Mouse (Mus musculus): ENCODE measurements around the gene Tmem63b. TPM values are rescaled to one million over a fixed set of nuclear protein-coding genes. Genes with fewer than 3 reads are reported as not detected.
A peak's percentile ranks its signal among the peaks of the same experiment; 100 is the strongest.

Tmem63b gene
- polyA plus RNA-seq, 1 experiment from 2014 or later: 34.2 TPM

DNA sequence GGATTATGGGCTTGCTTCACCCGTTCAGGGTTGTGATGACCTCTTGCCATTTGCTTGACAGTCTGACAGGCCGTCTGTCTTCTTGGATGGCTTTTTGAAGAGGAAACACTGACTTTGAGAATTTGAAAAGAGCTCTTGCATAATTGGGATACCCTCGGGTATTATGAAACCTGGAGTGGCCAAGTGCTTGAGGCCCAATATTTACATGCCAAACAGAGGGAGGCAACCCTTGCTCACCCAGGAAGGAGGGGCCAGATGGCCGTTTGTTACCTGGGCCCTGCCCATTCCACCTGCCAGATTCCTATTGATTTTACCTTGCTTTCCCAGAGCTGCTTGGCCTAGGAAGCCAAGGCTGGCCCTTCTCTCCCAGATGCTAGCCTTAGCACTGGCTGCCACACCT lies 15.5 kb upstream of the Tmem63b start:
- Histone ChIP-seq H3K9me3 (no peaks in the 10 kb centered on the region), H3K27me3 (replicated peaks) (no peaks in the 10 kb centered on the region), H3K4me3 (replicated peaks) (no peak overlapping the region), H3K36me3 (0 out of 2 replicates have a peak, but pooled peaks cover 10% of the 10 kb centered on the region), H3K27ac (no peak overlapping the region), H3K4me2 (replicated peaks) (no peak overlapping the region), H3K9ac (no peak overlapping the region), H3K4me1 (replicated peaks) (peaks cover 18% of the 10 kb centered on the region)
- 35% methylated on average over 4 of the region's 4 CpGs for WGBS
- peak; percentile 50 for ATAC-seq

DNA sequence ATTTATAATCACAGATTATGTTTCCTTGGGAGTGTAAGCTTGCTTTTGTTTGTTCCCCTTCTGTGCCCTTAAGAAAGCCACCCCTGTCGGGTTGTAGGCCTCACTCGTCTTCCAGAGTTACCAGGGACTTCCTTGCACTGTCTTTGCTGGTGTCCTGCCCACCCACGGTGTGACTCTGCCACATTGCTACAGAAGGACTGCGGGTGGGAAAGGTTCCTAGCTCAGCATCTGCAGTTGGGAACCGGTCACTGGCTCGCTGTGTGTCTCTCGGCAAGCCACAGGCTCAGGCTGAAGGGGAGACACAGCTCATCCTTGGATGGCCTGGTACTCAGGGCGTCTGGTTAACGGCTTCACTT lies 14.5 kb upstream of the Tmem63b start:
- peaks cover 18% of the 10 kb centered on the region for H3K4me1 ChIP-seq (replicated peaks)
- no peaks in the 10 kb centered on the region for H3K9me3 ChIP-seq
- H3K27ac ChIP-seq: no peak overlapping the region
- no peak overlapping the region for H3K9ac ChIP-seq
- H3K4me3 ChIP-seq (replicated peaks): no peak overlapping the region
- H3K4me2 ChIP-seq (replicated peaks): no peak overlapping the region
- H3K27me3 ChIP-seq (replicated peaks): no peaks in the 10 kb centered on the region
- 0 out of 2 replicates have a peak, but pooled peaks cover 10% of the 10 kb centered on the region for H3K36me3 ChIP-seq
- ATAC-seq: no peak
- 74% methylated on average over 9 of the region's 9 CpGs for WGBS

DNA sequence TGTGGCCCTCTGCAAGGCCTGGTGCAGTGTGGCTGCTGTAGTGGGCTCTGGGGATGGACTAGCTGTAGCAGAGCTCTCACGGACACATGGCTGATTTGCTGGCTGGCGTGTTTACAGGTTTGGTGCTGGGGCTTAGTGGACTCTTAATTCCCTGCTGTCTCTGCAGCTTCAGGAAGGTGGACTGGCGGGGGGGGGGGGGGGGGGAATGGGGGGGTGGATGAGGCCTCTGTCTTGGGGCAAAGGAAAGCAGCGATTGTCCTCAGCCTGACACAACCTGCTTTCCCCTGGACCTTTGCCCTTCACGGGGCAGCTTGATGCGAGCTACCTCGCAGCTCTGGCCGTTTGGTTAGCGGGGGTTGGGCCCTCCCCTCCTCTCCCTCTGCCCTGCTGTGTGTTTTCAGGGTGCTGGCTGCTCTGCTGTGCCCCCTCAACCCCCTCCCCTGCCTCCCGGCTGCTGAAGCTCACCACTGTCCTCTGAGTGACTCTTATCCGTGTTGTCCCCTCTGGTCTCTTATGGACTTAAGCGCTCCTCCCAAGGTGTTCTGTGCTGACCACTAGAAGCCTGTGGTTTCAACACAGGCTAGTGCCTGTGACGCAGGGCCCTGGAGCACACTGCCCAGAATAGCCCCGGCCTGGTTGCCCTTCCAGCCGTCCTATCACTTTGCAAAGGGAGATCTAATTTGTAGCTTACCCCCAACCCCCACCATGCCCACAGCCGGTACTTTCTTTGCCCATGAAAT lies 14.0 kb upstream of the Tmem63b start:
- Histone ChIP-seq H3K36me3 (0 out of 2 replicates have a peak, but pooled peaks cover 10% of the 10 kb centered on the region), H3K9me3 (no peaks in the 10 kb centered on the region), H3K4me2 (replicated peaks) (0 out of 2 replicates have a peak overlapping the region, but pooled peaks have one; percentile 1), H3K9ac (no peak overlapping the region), H3K4me3 (replicated peaks) (no peak overlapping the region), H3K27me3 (replicated peaks) (no peaks in the 10 kb centered on the region), H3K4me1 (replicated peaks) (peaks cover 18% of the 10 kb centered on the region), H3K27ac (0 out of 2 replicates have a peak overlapping the region, but pooled peaks have one; percentile 44)
- WGBS: 50% methylated on average over 9 of the region's 16 CpGs
- ATAC-seq: no peak

DNA sequence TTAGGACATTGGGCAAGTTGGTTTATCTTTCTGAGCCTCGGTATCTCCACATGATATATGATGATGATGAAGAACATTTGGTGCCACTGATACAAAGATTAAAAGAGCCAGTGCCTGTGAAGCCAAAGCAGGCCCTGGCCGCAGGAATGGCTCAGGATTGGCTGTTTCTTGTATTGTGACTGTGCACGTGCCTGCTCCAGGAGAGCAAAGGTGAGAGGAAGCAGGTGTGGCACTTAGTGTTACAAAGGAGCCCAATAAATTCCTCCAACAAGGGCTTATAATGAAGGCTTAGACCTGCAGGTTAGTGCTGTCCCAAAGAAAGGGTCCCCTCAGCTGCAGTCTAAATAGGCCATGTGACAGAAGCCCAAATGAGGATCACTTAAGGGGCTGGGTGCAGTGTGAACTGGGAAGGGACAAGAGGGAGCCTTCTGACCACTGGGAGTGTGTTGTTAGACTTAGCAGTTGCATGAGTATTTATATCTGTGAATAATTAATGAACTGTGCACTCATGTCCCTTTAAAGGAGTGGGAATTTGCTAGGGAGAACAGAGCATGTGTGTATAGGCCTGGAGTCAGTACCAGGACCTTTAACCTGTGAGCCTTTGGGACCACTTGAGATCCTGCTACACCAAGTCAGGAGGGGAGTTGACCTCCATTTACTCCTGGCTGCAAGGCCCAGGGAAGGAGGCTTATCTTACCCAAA lies 12.5 kb upstream of the Tmem63b start:
- Histone ChIP-seq H3K27ac (peak overlapping the region; percentile 69), H3K4me3 (replicated peaks) (no peak overlapping the region), H3K36me3 (0 out of 2 replicates have a peak, but pooled peaks cover 10% of the 10 kb centered on the region), H3K4me2 (replicated peaks) (0 out of 2 replicates have a peak overlapping the region, but pooled peaks have one; percentile 24), H3K9me3 (no peaks in the 10 kb centered on the region), H3K27me3 (replicated peaks) (no peaks in the 10 kb centered on the region), H3K9ac (no peak overlapping the region), H3K4me1 (replicated peaks) (peaks cover 24% of the 10 kb centered on the region)
- 64% methylated on average over 3 of the region's 3 CpGs for WGBS
- ATAC-seq: peak; percentile 76

DNA sequence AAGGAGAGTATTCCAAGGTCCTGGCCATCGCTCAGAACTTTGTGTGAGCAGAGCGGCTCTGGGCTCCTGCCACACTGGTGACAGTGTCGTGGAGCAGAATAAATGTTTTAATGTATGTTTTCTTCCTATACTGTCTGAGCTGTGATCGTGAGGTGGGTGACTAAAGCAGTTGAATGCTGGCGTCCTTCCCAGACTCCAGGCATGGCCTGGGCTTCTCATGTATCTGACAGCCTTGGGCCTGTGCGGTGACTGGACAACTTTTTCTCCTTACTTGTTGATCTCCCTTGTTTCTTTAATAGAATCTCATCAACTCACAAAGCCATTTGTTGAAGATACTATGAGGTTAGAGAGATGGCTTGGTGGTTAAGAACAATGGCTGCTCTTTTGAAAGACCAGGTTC lies 11.7 kb upstream of the Tmem63b start:
- Histone ChIP-seq H3K27me3 (replicated peaks) (no peaks in the 10 kb centered on the region), H3K9ac (no peak overlapping the region), H3K4me3 (replicated peaks) (no peak overlapping the region), H3K27ac (no peak overlapping the region), H3K36me3 (0 out of 2 replicates have a peak, but pooled peaks cover 10% of the 10 kb centered on the region), H3K9me3 (no peaks in the 10 kb centered on the region), H3K4me1 (replicated peaks) (peaks cover 32% of the 10 kb centered on the region), H3K4me2 (replicated peaks) (no peak overlapping the region)
- ATAC-seq: no peak
- 84% methylated on average over 6 of the region's 6 CpGs for WGBS

DNA sequence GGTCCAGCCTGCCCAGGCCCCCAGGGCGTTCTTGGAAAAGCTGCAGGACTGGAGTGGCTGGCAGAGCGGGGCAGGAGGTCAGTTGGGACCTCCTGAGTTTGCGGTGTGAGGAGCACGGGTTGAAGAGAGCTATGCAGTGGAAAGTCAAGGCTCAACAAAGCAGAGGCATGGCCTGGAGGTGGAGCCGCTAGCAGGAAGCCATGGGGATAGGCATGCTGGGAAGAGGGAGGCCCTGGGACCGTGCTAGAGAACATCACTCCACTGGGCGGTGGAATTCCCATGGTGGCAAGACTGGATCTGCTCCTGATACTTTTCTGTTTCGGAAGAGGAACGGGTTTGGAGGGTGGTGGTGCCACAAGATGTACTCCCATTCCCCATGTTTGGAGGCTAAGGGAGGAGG lies 10.3 kb upstream of the Tmem63b start:
- ATAC-seq: no peak
- peaks cover 35% of the 10 kb centered on the region for H3K4me1 ChIP-seq (replicated peaks)
- H3K9me3 ChIP-seq: no peaks in the 10 kb centered on the region
- 90% methylated on average over 9 of the region's 9 CpGs for WGBS
- H3K4me2 ChIP-seq (replicated peaks): no peak overlapping the region
- 0 out of 2 replicates have a peak, but pooled peaks cover 10% of the 10 kb centered on the region for H3K36me3 ChIP-seq
- no peak overlapping the region for H3K9ac ChIP-seq
- H3K4me3 ChIP-seq (replicated peaks): no peak overlapping the region
- no peak overlapping the region for H3K27ac ChIP-seq
- H3K27me3 ChIP-seq (replicated peaks): no peaks in the 10 kb centered on the region

DNA sequence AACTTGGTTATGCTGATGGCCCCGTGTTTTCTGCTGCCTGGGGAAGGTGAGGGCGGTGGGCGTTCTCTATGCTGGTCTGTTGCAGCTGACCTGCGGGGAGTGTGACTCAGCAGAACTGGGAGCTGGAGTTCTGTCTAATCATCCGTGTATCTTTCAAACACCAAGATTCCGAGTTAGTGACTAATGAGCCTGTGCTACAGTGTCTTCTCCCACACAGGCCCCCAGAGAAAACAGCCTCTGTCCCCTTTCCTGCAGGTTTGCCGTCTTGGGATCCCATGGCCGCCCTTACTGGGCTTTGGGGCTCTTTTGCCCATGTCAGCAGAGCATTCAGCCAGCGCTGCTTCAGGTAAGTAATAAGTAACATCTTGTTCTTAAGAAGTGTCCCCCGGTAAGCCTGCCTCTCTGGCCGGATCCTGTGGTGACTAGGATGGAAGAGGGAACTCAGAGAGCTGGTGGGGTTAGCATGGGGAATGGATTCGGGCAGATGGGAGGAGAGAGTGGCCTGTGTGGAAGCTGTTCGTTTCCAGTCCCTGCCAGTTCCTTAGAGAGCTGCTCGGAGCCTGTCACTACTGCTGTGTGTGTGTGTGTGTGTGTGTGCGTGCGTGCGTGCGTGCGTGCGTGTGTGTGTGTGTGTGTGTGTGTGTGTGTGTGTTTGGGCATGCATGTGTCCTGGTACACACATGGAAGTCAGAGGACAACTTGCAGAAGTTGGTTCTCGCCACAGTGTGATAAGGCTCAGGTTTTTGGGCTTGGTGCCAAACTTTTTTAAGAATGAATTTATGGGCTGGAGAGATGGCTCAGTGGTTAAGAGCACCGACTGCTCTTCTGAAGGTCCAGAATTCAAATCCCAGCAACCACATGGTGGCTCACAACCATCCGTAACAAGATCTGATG lies 8.8 kb upstream of the Tmem63b start:
- peaks cover 35% of the 10 kb centered on the region for H3K4me1 ChIP-seq (replicated peaks)
- no peak overlapping the region for H3K27ac ChIP-seq
- WGBS: 66% methylated on average over 23 of the region's 23 CpGs
- no peak for ATAC-seq
- H3K9ac ChIP-seq: no peak overlapping the region
- no peaks in the 10 kb centered on the region for H3K9me3 ChIP-seq
- H3K4me2 ChIP-seq (replicated peaks): no peak overlapping the region
- no peaks in the 10 kb centered on the region for H3K27me3 ChIP-seq (replicated peaks)
- no peak overlapping the region for H3K4me3 ChIP-seq (replicated peaks)
- 0 out of 2 replicates have a peak, but pooled peaks cover 10% of the 10 kb centered on the region for H3K36me3 ChIP-seq

DNA sequence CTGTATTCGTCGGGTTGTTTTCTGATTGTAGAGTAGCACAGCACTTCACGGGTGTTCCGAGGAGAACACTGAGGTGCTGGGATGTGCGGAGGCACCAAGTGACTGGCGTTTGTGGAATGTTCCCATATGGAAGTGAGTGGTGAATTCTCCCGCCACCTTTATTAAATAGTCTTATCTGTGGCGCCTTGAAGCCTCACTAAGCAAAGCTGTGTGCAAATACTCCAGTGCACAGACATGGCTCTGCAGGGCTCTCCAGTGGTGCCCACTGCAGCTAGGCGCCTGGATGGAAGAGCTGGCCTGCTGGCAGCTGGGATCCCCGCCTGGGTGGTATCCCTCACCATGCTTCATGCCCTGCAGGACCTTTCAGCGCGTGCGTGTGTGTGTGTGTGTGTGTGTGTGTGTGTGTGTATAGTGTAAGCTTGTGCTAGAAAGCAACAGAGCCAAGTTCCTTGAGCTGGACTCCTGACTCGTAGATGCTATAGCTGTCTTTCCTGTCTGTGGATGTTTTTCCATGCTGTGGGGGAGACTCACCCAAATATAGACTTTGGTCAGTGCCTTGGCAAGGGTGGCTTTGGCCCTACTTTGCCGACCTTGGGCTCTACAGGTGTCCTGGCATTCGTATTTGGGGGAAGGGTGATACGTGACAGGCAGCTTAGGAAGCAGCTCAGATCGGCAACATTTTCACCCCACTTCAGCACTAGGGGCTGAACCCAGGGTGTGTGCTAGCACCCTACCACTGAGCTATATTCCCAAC lies 7.3 kb upstream of the Tmem63b start:
- peak; percentile 10; the same call in 1 of the 2 replicates for ATAC-seq
- H3K36me3 ChIP-seq: 0 out of 2 replicates have a peak, but pooled peaks cover 10% of the 10 kb centered on the region
- H3K4me1 ChIP-seq (replicated peaks): peaks cover 24% of the 10 kb centered on the region
- H3K9me3 ChIP-seq: no peaks in the 10 kb centered on the region
- H3K4me3 ChIP-seq (replicated peaks): no peak overlapping the region
- 54% methylated on average over 18 of the region's 18 CpGs for WGBS
- H3K27me3 ChIP-seq (replicated peaks): no peaks in the 10 kb centered on the region
- H3K27ac ChIP-seq: 0 out of 2 replicates have a peak overlapping the region, but pooled peaks have one; percentile 15
- no peak overlapping the region for H3K9ac ChIP-seq
- H3K4me2 ChIP-seq (replicated peaks): no peak overlapping the region

DNA sequence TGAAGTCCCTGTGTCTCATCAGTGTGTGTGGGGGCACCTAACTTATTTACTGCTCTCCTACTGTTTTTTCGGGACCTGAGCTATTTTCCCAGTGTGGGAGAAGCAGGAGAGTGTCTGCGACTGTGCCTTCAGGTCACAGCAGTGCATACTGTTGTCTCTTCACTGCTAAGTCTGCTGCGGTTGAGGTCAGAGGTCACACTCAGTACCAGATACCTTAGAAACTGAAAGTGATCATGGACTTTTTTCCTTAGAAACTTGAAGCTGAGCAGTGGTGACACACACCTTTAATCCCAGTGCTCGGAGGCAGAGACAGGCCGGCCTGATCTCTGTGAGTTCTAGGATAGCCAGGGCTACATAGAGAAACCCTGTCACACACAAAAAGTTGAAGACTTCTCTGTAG lies 5.5 kb upstream of the Tmem63b start:
- H3K36me3 ChIP-seq: no peaks in the 10 kb centered on the region
- H3K4me2 ChIP-seq (replicated peaks): no peak overlapping the region
- no peak overlapping the region for H3K4me3 ChIP-seq (replicated peaks)
- peaks cover 31% of the 10 kb centered on the region for H3K4me1 ChIP-seq (replicated peaks)
- H3K27me3 ChIP-seq (replicated peaks): no peaks in the 10 kb centered on the region
- ATAC-seq: no peak
- H3K9me3 ChIP-seq: no peaks in the 10 kb centered on the region
- no peak overlapping the region for H3K9ac ChIP-seq
- 60% methylated on average over 5 of the region's 5 CpGs for WGBS
- H3K27ac ChIP-seq: no peak overlapping the region

DNA sequence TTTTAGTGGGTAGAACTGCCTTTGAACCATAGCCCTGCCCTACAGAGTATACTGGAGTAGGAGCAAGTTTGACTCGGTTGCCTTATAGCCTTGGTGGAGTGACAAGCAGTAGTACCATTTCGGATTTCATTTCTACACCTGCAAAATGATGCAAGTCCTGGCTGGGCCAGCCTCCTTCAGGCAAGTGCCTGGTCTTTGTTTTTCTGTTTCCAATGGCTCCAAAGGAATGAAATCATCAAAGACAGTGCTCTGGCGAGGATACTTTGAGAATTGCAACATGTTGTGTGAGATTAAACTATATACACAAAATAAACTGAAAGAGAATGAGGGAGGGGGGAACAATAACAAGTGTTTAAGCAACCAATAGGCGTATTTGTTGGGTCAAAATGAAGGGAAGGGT lies 3.3 kb upstream of the Tmem63b start:
- Histone ChIP-seq H3K36me3 (no peaks in the 10 kb centered on the region), H3K4me3 (replicated peaks) (no peak overlapping the region), H3K4me1 (replicated peaks) (peaks cover 32% of the 10 kb centered on the region), H3K9me3 (no peaks in the 10 kb centered on the region), H3K9ac (no peak overlapping the region), H3K4me2 (replicated peaks) (no peak overlapping the region), H3K27me3 (replicated peaks) (no peaks in the 10 kb centered on the region), H3K27ac (no peak overlapping the region)
- ATAC-seq: no peak
- WGBS: 88% methylated on average over 4 of the region's 4 CpGs

DNA sequence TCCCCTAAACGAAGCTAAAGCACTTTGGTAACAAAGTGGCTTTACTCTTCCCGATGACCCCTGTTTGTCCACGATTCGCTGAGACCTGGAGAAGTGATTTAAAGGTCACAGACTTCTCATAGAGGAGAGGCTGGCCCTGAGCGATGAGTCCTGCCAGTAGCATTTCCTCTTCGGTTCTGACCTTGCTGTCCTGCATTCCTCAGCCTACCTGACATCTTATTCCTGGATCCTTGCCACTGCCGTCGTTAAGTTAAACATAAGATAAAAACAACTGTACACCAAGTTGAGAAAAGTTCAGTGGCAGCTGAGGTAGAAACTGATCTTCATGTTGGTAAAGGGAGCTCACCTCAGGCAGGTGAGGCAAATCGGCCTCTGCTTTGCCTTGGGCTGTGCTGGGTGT lies 2.4 kb upstream of the Tmem63b start:
- 67% methylated on average over 9 of the region's 9 CpGs for WGBS
- H3K4me2 ChIP-seq (replicated peaks): no peak overlapping the region
- no peak overlapping the region for H3K9ac ChIP-seq
- H3K27me3 ChIP-seq (replicated peaks): no peaks in the 10 kb centered on the region
- no peaks in the 10 kb centered on the region for H3K9me3 ChIP-seq
- H3K36me3 ChIP-seq: no peaks in the 10 kb centered on the region
- peaks cover 32% of the 10 kb centered on the region for H3K4me1 ChIP-seq (replicated peaks)
- no peak overlapping the region for H3K4me3 ChIP-seq (replicated peaks)
- no peak for ATAC-seq
- no peak overlapping the region for H3K27ac ChIP-seq

Data from intestine, embryonic 15.5 days (tissue).